Mouse (Mus musculus) ES-E14 (cell line): ENCODE measurements around the gene Hspd1.

Source experiments
- CHD2 ChIP-seq: IDR thresholded peaks from 2 replicates; pipeline ENCODE4 v1.6.1; 2014; ENCODE audit warnings: mild to moderate bottlenecking, low read depth, low read length, inconsistent platforms
- HCFC1 ChIP-seq: IDR thresholded peaks from 2 replicates; pipeline ENCODE4 v1.6.1; 2012; ENCODE audit warnings: low read length, inconsistent platforms, borderline replicate concordance; ENCODE audit not compliant: insufficient read depth
- MAFK ChIP-seq: IDR thresholded peaks from 2 replicates; pipeline ENCODE4 v1.6.1; 2014; ENCODE audit warnings: mild to moderate bottlenecking, low read depth, low read length, inconsistent platforms; ENCODE audit not compliant: insufficient read depth
- ZC3H11A ChIP-seq: IDR thresholded peaks from 2 replicates; pipeline ENCODE4 v1.6.1; 2012; ENCODE audit warnings: low read depth, mild to moderate bottlenecking, inconsistent platforms, low read length, borderline replicate concordance
- ZNF384 ChIP-seq: IDR thresholded peaks from 2 replicates; pipeline ENCODE4 v1.6.1; 2012; ENCODE audit warnings: low read depth, low read length, inconsistent platforms

- TF ChIP-seq ZNF384 (no peak), HCFC1 (no peak), ZC3H11A (no peak), CHD2 (no peak), MAFK (no peak)
These were observed 811 bp upstream of the Hspd1 start for GRCm38 (mm10) chr1:55088611-55089497.
